Mouse (Mus musculus) erythroblast, embryonic 14.5 days (primary cell): Measurements from ENCODE around the gene Cutc.

Source experiments
- GATA1 ChIP-seq: IDR thresholded peaks from 2 replicates; pipeline ENCODE4 v1.6.1; 2012; ENCODE audit warnings: low read length, inconsistent platforms, mixed read lengths
- TAL1 ChIP-seq: IDR thresholded peaks from 3 replicates; pipeline ENCODE4 v1.6.1; 2012; ENCODE audit warnings: low read length, inconsistent platforms, mixed read lengths

- no peak for TF ChIP-seq GATA1
- no peak for TF ChIP-seq TAL1
Measured at GRCm38 (mm10) chr19:43754237-43754636, 1.4 kb downstream of the Cutc start.
